Mouse (Mus musculus): ENCODE data around the gene Hpdl.

Hpdl gene

GRCm38 (mm10) chr4:116796442-116797110 lies 24.9 kb downstream of the Hpdl start:
- no peak for DNase-seq

- DNase-seq, result peak; percentile 20
Measured at GRCm38 (mm10) chr4:116794273-116794672, 27.2 kb downstream of the Hpdl start.

- DNase-seq, result no peak
Measured at GRCm38 (mm10) chr4:116792453-116792852, 29.1 kb downstream of the Hpdl start.

GRCm38 (mm10) chr4:116788956-116789355 lies 32.6 kb downstream of the Hpdl start:
- DNase-seq, result peak; percentile 92

- peak; percentile 16 for DNase-seq
Measured at GRCm38 (mm10) chr4:116787985-116788760, 33.3 kb downstream of the Hpdl start.

- DNase-seq, result no peak
Measured at GRCm38 (mm10) chr4:116786587-116786986, 34.9 kb downstream of the Hpdl start.

- peak; percentile 91 for DNase-seq
Measured at GRCm38 (mm10) chr4:116782171-116782570, 39.3 kb downstream of the Hpdl start.

- no peak for DNase-seq
Measured at GRCm38 (mm10) chr4:116781366-116781765, 40.1 kb downstream of the Hpdl start.

- DNase-seq, result no peak
Measured at GRCm38 (mm10) chr4:116780541-116780940, 41.0 kb downstream of the Hpdl start.

- no peak for DNase-seq
Measured at GRCm38 (mm10) chr4:116777079-116777478, 44.4 kb downstream of the Hpdl start.

GRCm38 (mm10) chr4:116776391-116776790 lies 45.1 kb downstream of the Hpdl start:
- no peak for DNase-seq

Data from retina, postnatal 1 day (tissue).